Mouse (Mus musculus) gastrocnemius, postnatal 36 days (tissue): ENCODE data around the gene Mccc1. TPM values are rescaled to one million over a fixed set of nuclear protein-coding genes. Genes with fewer than 3 reads are reported as not detected.

Source experiments
- DNase-seq, 2 experiments: peaks; one replicate each; pipeline ENCODE4 v3.0.0; 2022
- intact Hi-C: fragments of 180-260 bp; cut with DNase I; formaldehyde crosslinking; loops from one replicate; pipeline ENCODE4 v1.15.1; 2025
- total RNA-seq, 2 experiments: library from RNA; stranded (reverse); gene quantifications; 2 replicates each; pipeline ENCODE4 v1.2.3; 2021

Mccc1 gene
- total RNA-seq, 2 experiments from 2014 or later: 28.3 to 35.9 TPM

DNA sequence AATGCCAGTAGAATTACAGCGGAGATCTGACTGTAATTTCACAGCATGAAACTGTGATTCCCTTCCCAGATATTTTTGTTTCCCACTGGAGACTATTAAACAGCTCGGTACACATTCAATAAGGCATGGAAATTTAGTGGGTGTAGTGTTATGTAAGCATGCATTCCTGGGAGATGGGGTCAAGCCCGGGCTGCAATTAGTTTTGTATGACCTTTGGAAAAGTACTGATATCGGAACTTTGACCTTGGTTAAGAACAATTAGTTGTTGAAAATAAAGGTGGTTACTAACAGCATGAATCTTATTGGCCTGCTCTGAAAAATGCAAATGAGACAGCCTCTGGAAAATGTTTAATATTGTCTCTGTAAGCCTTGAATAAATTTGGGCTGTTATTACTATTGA is 30.0 kb downstream of the Mccc1 start:
- DNase-seq: no peak
- intact Hi-C loops: loop anchor here (5.0 kb wide), 1 partner anchor 283 kb away; no protein-coding TSS in a partner anchor

DNA sequence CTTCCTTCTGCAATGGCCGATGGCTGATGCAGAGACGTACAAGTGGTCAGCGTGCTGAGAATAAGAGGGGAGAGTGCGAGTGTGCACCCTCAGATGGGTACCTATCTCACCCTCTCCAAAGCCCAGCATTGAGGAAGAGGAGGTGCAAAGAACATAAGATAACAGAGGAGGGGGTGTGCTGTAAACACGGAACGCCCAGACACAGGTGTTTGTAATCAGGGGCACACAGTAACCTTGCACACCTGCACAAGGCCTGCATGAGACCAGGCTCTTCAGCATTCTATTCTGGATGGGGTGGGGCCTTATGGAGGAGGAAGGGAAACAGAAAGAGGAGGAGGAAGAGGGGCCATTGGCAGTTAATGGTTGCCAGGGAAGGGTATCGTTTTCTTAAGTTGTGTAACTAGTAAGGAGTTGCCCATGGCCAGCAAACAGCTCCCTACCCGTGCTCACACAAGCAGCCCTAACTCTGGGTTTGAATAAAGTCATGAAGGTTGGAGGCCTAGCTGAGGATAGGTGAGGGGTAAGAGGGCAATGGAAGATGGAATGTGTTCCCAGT is 33.0 kb downstream of the Mccc1 start:
- intact Hi-C loops: no loop called here
- no peak for DNase-seq

- DNase-seq: no peak
- intact Hi-C loops: no loop called here
These were observed 34.0 kb downstream of the Mccc1 start for GRCm38 (mm10) chr3:35966493-35966892.

GRCm38 (mm10) chr3:35964928-35965327 is 35.5 kb downstream of the Mccc1 start:
- no peak for DNase-seq
- intact Hi-C loops: no loop called here

DNA sequence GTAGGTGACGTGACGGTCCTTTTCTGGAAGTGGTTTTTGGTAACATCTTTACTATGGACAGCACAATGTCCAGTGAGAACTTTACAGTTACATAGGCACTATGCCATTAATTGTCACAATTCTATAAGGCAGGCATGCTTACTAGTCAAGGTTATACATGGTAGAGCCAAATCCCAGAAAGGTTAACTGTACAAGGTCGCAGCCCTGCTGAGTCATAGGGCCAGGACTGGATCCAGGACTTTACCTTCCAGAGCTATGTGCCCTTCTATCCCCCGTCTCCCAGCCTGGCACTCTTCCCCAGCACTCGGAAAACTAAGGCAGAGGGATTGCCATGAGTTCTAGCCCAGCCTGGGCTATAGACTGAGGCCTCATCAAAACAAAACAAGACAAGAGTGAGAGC is 36.6 kb downstream of the Mccc1 start:
- DNase-seq: no peak
- intact Hi-C loops: no loop called here

- no peak for DNase-seq
- intact Hi-C loops: no loop called here
These were observed 37.1 kb downstream of the Mccc1 start for GRCm38 (mm10) chr3:35963401-35963800.

GRCm38 (mm10) chr3:35962967-35963366 is 37.5 kb downstream of the Mccc1 start:
- intact Hi-C loops: no loop called here
- DNase-seq: no peak

GRCm38 (mm10) chr3:35957230-35957629 is 43.2 kb downstream of the Mccc1 start:
- intact Hi-C loops: no loop called here
- no peak for DNase-seq

DNA sequence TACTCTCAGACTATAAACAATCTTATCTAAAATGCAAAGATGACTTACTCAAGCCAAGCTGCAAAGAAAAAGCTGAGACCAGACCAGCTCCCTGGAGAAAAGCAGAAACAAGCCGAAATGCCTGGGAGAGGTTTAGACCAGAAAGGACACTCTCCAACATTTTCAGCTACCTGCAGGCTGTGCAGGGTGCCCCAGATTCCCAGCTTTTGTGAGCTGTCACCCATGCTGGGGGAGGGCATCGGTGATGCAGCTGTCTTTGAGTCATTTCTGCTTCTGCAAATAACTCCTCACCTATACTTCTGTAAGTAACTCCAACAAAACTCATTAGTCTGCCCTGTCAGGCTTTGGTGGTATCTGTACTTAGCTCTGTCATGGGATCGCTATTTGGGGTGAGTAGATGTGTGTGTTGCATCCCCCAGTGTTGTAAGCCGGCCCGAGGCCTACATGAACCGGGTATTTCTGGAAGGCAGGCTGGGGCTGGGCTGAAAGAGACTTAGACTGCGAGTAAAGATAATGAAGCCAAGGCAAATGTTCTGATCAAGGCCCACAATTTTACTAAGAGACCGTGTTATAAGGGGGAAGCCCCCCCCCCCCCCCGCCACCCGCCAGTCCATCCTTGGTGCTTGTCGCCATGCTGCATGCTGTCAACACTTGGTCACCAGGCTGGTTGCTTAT is 45.4 kb downstream of the Mccc1 start:
- no peak for DNase-seq
- intact Hi-C loops: no loop called here

DNA sequence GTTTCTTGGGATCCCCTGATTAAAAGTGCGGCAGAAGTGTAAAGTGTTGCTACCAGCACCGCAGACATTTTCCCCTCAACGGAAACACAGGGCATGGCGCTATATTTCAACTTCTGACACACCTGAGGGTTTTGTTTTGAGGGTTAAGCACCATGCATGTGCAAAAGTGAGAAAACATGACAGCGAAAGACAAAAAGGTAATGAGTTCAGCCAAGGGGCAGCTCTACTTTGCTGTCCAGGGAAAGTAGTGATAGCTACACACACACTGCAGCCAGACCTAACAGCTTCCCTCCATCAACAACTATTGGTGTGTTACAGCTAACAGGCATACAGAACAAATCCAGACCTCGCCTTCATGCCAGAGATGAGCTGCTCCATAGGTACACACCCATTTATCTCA is 46.7 kb downstream of the Mccc1 start:
- intact Hi-C loops: no loop called here

GRCm38 (mm10) chr3:35953184-35953583 is 47.3 kb downstream of the Mccc1 start:
- no peak for DNase-seq
- intact Hi-C loops: no loop called here

More for the DNA sequence above, 46.7 kb downstream of the Mccc1 start:
- no peak for DNase-seq

DNA sequence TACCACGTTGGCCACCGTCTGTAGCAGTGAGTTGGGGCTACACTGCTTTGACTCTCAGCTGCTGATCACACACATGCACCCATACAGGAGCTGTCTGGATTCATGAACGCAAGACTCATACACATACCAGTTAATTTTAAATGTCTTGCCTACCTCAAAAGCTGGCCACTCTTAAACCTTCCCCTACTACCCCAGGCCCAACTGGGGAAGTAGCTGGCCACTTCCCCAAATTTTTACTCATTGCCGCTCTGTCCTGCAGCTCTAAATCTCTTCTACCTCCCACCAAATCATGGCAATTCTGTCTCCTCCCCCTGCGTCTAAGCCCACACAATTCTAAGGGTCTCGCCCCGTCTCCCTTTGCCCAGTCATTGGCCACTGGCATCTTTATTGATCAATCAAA is 52.3 kb downstream of the Mccc1 start:
- intact Hi-C loops: no loop called here
- no peak for DNase-seq

- intact Hi-C loops: no loop called here
- no peak for DNase-seq
These were observed 59.9 kb downstream of the Mccc1 start for GRCm38 (mm10) chr3:35940520-35941135.

DNA sequence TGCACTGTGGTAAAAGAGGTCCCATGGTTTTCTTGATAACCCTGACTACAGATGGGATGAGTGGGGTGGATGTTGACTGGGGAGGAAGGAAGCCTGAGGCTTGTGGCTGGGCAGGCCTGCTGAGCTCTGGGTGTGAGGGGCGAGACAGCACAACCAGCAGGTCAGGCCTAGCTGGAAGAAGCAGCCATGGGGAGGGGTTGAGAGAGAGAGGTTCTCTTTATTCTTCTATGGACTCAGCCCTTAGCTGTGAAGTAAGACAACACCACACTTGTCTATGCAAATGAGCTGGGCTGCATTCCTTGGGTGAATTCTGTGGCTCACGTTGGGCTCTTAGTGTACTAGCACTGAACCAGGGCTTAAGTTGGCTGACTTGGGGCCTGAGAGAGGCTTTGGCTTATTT is 60.4 kb downstream of the Mccc1 start:
- intact Hi-C loops: no loop called here
- no peak for DNase-seq

- intact Hi-C loops: no loop called here
- no peak for DNase-seq
These were observed 63.1 kb downstream of the Mccc1 start, which contains the start of gene Dcun1d1 for GRCm38 (mm10) chr3:35937345-35937744. TSS of gene Dcun1d1 (minus strand) at chr3:35937445.

DNA sequence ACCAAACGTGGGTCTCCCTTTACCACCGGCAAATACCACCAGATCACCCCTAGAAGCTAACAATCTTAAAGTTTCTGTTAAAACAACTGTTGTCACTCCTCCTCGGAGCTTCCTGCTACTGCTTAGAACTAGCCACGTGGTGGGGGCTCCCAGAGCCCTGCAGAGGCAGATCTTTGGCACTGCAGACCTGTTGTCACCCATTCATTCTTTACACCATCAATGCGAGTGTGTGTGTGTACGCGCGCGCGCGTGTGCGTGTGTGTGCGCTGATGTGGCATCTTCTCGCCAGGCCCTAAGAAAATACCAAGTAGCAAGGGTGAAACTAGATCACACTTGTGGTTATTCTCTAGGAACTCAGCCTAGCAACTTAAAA is 67.1 kb downstream of the Mccc1 start:
- intact Hi-C loops: loop anchor here (5.0 kb wide), 2 partner anchors 64 to 181 kb away; partner anchors contain the start of gene Atp11b
- no peak for DNase-seq

- DNase-seq: peak; percentile 67 to 74
- intact Hi-C loops: loop anchor here (5.0 kb wide), 2 partner anchors 64 to 181 kb away; partner anchors contain the start of gene Atp11b
These were observed 67.6 kb downstream of the Mccc1 start for GRCm38 (mm10) chr3:35932735-35933404.

- intact Hi-C loops: loop anchor here (5.0 kb wide), 2 partner anchors 65 to 180 kb away; partner anchors contain the start of gene Atp11b
These were observed 68.4 kb downstream of the Mccc1 start for GRCm38 (mm10) chr3:35931896-35932727.

DNA sequence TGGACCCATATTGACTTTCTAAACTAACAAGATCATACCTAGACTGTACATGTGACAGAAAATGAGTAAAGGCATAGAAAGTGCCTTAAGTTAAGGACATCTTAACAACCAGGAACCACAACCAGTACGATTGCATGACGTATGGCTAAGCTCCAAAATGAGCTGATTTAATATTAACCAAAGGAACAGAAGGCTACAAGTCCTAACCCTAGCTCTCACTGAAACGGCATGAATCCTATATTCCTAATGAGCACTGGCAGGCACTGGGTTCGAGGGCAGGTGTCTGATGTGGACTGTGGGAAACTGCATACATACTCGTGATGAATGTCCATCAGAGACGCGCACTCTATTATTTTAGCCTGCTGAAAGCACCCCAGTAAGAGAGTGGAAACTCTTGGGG is 69.1 kb downstream of the Mccc1 start:
- no peak for DNase-seq
- intact Hi-C loops: loop anchor here (5.0 kb wide), 2 partner anchors 66 to 179 kb away; partner anchors contain the start of gene Atp11b

More at GRCm38 (mm10) chr3:35931896-35932727, 68.4 kb downstream of the Mccc1 start:
- DNase-seq: peak in 1 of 2 experiments; percentile 37

DNA sequence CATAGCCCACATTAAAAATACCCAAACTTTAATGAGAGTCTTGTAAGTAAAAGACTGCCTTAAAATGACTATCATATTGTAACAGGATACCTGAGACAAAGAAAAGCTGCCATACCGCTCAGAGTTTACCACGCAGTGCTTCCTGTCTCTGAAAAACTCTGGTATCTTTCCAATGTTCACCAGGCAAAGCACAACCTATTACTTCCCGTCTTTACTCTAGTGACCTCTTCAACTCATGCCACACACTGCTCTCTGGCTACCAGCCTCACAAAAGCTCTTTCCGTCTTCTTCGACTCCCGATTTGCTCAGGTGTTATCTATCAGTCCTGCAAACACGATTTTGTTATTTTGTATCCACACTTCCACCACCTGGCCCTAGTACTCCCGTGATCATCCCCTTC is 70.6 kb downstream of the Mccc1 start:
- intact Hi-C loops: loop anchor here (5.0 kb wide), 2 partner anchors 67 to 178 kb away; partner anchors contain the start of gene Atp11b
- no peak for DNase-seq
